Mouse (Mus musculus) limb, embryonic 14.5 days (tissue): Measurements from ENCODE around the gene Aoc2. TPM values are rescaled to one million over a fixed set of nuclear protein-coding genes. Genes with fewer than 3 reads are reported as not detected.

ENCODE experiments used
- ATAC-seq: fragments of 200-750 bp; cut with Nextera tagmentation; 2 replicates; pipeline ENCODE4 v1.8.0; 2017; ENCODE audit warnings: low read depth, moderate number of reproducible peaks, moderate TSS enrichment; ENCODE audit not compliant: low FRiP score
- DNase-seq: peaks from one replicate; pipeline ENCODE4 v3.0.0-alpha.2; 2015; ENCODE audit warnings: low spot score
- H3K27ac ChIP-seq: fragments of 300-500 bp; sonication (generic); replicated peaks from 2 replicates; pipeline ENCODE4 v1.5.1; 2014; ENCODE audit warnings: low read depth, mild to moderate bottlenecking, low read length, moderate library complexity, mixed read lengths
- H3K27me3 ChIP-seq: fragments of 300-500 bp; sonication (generic); 2 replicates; pipeline ENCODE4 v1.6.1; 2014; ENCODE audit warnings: low read length, mixed read lengths; ENCODE audit not compliant: control insufficient read depth, insufficient read depth
- H3K36me3 ChIP-seq: fragments of 300-500 bp; sonication (generic); 2 replicates; pipeline ENCODE4 v1.6.1; 2014; ENCODE audit warnings: mild to moderate bottlenecking, low read length, moderate library complexity, mixed read lengths; ENCODE audit not compliant: control insufficient read depth, insufficient read depth
- H3K4me1 ChIP-seq: fragments of 300-500 bp; sonication (generic); 2 replicates; pipeline ENCODE4 v1.6.1; 2014; ENCODE audit warnings: antibody characterized with exemption, low read length, mixed read lengths; ENCODE audit not compliant: control insufficient read depth, insufficient read depth
- H3K4me2 ChIP-seq: fragments of 300-500 bp; sonication (generic); replicated peaks from 2 replicates; pipeline ENCODE4 v1.6.1; 2014; ENCODE audit warnings: low read depth, mild to moderate bottlenecking, low read length, moderate library complexity; ENCODE audit not compliant: severe bottlenecking
- H3K4me3 ChIP-seq: fragments of 300-500 bp; sonication (generic); replicated peaks from 2 replicates; pipeline ENCODE4 v1.5.1; 2014; ENCODE audit warnings: low read length
- H3K9ac ChIP-seq: fragments of 300-500 bp; sonication (generic); 2 replicates; pipeline ENCODE4 v1.6.1; 2014; ENCODE audit warnings: mild to moderate bottlenecking, low read depth, low read length, moderate library complexity; ENCODE audit not compliant: severe bottlenecking
- H3K9me3 ChIP-seq: fragments of 300-500 bp; sonication (generic); 2 replicates; pipeline ENCODE4 v1.6.1; 2016; ENCODE audit warnings: low read length; ENCODE audit not compliant: control insufficient read depth
- POLR2A ChIP-seq: fragments of 200-500 bp; IDR thresholded peaks from 2 replicates; pipeline ENCODE4 v1.8.0; 2012; ENCODE audit warnings: inconsistent platforms, mild to moderate bottlenecking, moderate library complexity, borderline replicate concordance; ENCODE audit not compliant: insufficient read depth, insufficient read length; ENCODE audit errors: extremely low read depth
- WGBS: fragments of 180-500 bp; shearing (Covaris S2); extraction: QIAGEN DNeasy Blood & Tissue Kit; methylation state at CpG from one replicate; pipeline ENCODE4 v1.1.7; 2014; 5-methylcytosine and 5-hydroxymethylcytosine counted together
- polyA plus RNA-seq, 2 experiments: library from polyadenylated mRNA; depleted of rRNA in 1 of 2; stranded (reverse) in 1 of 2; unstranded in 1 of 2; fragments of >200 nt; fragmentation: Nextera tagmentation in 1 of 2; extraction: Ambion mirVana in 1 of 2; gene quantifications; 2 replicates each; pipeline versions ENCODE4 v1.2.1 to v1.2.3; 2012 to 2014

The Aoc2 gene
- polyA plus RNA-seq, 2 experiments = 0.84 to 6.2 TPM

DNA sequence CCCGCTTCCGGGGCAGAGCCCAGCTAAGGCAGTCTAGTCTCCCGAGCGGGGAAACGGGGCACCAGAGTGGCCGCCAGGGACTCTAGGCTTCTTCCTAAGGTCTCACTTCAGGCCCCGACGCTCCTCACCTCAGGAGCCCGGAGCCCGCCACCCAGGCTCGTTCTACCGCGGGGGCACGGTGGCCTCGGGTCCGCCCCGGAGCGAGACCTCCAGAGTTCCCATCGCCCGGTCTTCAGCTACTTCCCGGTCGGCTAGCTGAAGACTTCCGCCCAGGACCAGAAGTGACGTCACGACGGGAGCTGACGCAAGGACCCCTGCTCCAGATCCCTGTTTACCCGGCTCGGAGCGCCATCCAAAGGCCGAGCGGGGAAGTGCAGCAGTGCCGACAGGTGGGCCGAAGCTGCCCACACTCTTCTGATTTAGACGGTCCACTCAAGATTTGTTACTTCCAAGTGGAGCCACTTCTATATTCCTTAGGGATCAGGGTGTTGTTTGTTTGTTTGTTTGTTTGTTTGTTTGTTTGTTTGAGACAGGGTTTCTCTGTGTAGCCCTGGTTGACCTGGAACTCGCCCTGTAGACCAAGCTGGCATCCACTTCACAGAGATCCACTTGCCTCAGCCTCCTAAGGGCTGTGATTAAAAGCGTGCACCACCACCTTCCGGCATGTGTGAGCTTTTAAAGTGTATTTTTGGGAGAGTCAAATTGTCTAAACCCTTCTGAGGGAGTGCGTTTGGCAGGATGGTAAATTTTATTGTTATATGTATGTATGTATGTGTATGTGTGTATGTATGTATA, 22.7 kb upstream of the Aoc2 start, which contains the start of gene Becn1:
Gene Becn1 (minus strand): TSS at position 283 of the 795 bp plus-strand sequence.
- no peaks in the 10 kb centered on the region for H3K27me3 ChIP-seq
- H3K9ac ChIP-seq = peak within 1 kb of the TSS; percentile 86
- ATAC-seq (peak; percentile 93), DNase-seq (peak; percentile 95)
- H3K4me1 ChIP-seq = peaks cover 10% of the 10 kb centered on the region
- peaks cover 25% of the 10 kb centered on the region for H3K36me3 ChIP-seq
- H3K27ac ChIP-seq = 0 out of 2 replicates have a peak within 1 kb of the TSS, but pooled peaks have one; percentile 26
- no peaks in the 10 kb centered on the region for H3K9me3 ChIP-seq
- H3K4me3 ChIP-seq = peak within 1 kb of the TSS; percentile 87
- peak within 1 kb of the TSS; percentile 82 for H3K4me2 ChIP-seq
- 6% methylated on average over 34 of the region's 39 CpGs for WGBS
- no peak for TF ChIP-seq POLR2A

GRCm38 (mm10) chr11:101307744-101308143, 17.1 kb upstream of the Aoc2 start:
- Histone ChIP-seq H3K36me3 (no peaks in the 10 kb centered on the region), H3K9ac (no peak overlapping the region), H3K4me2 (no peak overlapping the region), H3K27me3 (no peaks in the 10 kb centered on the region), H3K27ac (no peak overlapping the region), H3K9me3 (no peaks in the 10 kb centered on the region), H3K4me3 (no peak overlapping the region), H3K4me1 (no peaks in the 10 kb centered on the region)
- DNase-seq (no peak), ATAC-seq (no peak)
- 37% methylated on average over 5 of the region's 5 CpGs for WGBS
- TF ChIP-seq POLR2A = no peak

GRCm38 (mm10) chr11:101311083-101311482, 13.8 kb upstream of the Aoc2 start:
- Histone ChIP-seq H3K27me3 (no peaks in the 10 kb centered on the region), H3K4me2 (no peak overlapping the region), H3K36me3 (no peaks in the 10 kb centered on the region), H3K9me3 (no peaks in the 10 kb centered on the region), H3K27ac (no peak overlapping the region), H3K4me3 (no peak overlapping the region), H3K4me1 (no peaks in the 10 kb centered on the region), H3K9ac (no peak overlapping the region)
- DNase-seq (no peak), ATAC-seq (no peak)
- 90% methylated on average over 3 of the region's 3 CpGs for WGBS
- no peak for TF ChIP-seq POLR2A

DNA sequence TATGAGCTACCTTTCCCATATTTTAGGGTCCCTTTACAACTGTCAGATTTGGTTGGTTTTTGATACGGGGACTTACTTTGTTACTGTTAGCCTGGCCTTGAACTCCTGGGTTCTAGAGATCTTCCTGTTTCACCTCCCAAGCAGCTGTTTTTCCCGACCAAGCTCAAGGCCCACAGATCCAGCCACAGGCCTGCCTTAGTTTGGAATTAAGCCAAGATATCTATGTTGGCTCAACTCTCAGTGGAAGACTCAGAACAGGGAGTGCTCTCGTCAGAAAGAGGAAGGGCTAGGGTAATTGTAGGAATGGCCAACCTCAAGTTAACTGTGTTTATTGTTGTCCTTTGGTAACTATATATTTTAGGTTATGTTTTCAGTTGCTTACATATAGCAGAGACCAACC, 12.7 kb upstream of the Aoc2 start:
- H3K4me1 ChIP-seq = peaks cover 6% of the 10 kb centered on the region
- H3K27me3 ChIP-seq = no peaks in the 10 kb centered on the region
- ATAC-seq = no peak
- TF ChIP-seq POLR2A = no peak
- DNase-seq = no peak
- H3K27ac ChIP-seq = no peak overlapping the region
- WGBS = 72% methylated on average over 3 of the region's 3 CpGs
- no peaks in the 10 kb centered on the region for H3K36me3 ChIP-seq
- H3K9me3 ChIP-seq = no peaks in the 10 kb centered on the region
- no peak overlapping the region for H3K9ac ChIP-seq
- no peak overlapping the region for H3K4me2 ChIP-seq
- no peak overlapping the region for H3K4me3 ChIP-seq

DNA sequence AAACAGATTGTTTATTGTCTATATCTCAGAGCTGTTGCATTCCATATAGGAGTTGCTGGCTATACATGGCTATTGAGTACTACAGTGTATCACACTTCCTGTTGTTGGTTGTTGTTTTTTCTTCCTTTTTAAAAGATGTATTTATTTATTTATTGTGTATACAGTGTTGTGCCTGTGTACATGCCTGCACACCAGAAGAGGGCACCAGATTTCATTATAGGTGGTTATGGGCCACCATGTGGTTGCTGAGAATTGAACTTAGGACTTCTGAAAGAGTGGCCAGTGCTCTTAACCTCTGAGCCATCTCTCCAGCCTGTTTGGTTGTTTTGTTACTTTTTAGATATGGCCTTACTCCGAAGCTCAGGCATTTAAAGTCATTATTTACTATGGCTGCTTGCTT, 10.3 kb upstream of the Aoc2 start:
- 84% methylated on average over 1 of the region's 1 CpGs for WGBS
- Histone ChIP-seq H3K4me1 (peaks cover 7% of the 10 kb centered on the region), H3K27me3 (no peaks in the 10 kb centered on the region), H3K4me3 (no peak overlapping the region), H3K4me2 (no peak overlapping the region), H3K9me3 (no peaks in the 10 kb centered on the region), H3K36me3 (peaks cover 18% of the 10 kb centered on the region), H3K9ac (no peak overlapping the region), H3K27ac (no peak overlapping the region)
- TF ChIP-seq POLR2A = no peak
- ATAC-seq = no peak
- no peak for DNase-seq
